Mouse (Mus musculus) kidney, adult 18-20 months (tissue): ENCODE data around the gene Olfr888.

Experiments
- DNase-seq: peaks from one replicate; pipeline ENCODE4 v3.0.0; 2021

The Olfr888 gene

GRCm38 (mm10) chr9:38107828-38108227, at the start of gene Olfr888:
Olfr888 (plus strand) TSS chr9:38108128.
- DNase-seq, result no peak

GRCm38 (mm10) chr9:38061022-38061421, 46.9 kb upstream of the Olfr888 start, which contains the start of gene Olfr885:
Olfr885 (plus strand) TSS chr9:38061322.
- no peak for DNase-seq

DNA sequence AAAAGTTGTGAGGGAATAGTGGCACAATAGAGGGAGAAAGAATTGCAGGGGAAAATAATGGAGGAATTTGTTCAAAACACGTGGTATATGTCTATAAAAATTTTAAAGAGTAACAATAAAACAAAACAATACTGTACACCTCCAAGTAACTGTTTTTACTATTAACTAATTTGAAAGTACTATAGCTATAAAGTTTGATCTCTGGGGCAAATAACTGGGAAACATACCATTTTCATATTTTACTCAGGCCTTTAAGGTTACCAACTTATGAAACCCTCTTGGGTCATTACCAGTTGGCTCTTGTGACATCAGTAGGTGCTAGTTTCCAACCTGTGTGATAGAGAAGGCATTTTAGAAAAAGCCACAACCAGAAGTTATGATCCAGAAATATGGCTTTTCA, 24.2 kb upstream of the Olfr888 start, which contains the start of gene Olfr887:
Gene Olfr887, plus strand, starts transcription at position 301 of the 400 bp plus-strand sequence.
- DNase-seq, result no peak

- no peak for DNase-seq
These were observed 7.0 kb downstream of the Olfr888 start, which contains the start of gene Olfr889 for GRCm38 (mm10) chr9:38114898-38115297. Olfr889 (plus strand) TSS chr9:38115198.

GRCm38 (mm10) chr9:38142217-38142616, 34.3 kb downstream of the Olfr888 start, which contains the start of gene Olfr890:
Olfr890 (plus strand) TSS chr9:38142517.
- no peak for DNase-seq
